Mouse (Mus musculus): ENCODE data around the gene 2410141K09Rik.
"Not testable (repeated sequence)": the region's sequence is repeated elsewhere in the genome, so short reads cannot be mapped to it uniquely, and the experiment has no call there.

2410141K09Rik gene

DNA sequence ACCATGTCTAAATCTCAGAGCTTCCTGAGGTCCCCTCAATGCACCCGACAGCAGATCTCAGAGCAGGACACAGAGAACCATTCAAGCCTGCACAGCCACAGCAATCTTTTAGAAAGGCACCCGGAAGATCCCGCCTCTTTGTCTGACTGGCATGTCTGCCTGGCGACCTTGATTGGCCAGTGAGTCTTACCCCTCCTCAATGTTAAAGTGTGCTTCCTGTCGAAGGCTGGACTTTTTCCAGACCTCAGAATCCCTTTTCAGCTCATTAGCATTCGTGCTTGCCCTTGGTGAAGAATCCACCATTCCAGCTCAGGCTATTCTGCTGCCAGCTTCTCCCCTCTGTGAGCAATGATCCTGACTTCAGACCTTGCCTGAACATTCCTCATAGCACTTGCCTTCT is at the start of gene 2410141K09Rik:
TSS of gene 2410141K09Rik (minus strand) at position 101 of the 400 bp plus-strand sequence.
- ATAC-seq (ENCODE audit: insufficient number of reproducible peaks, low FRiP score, low TSS enrichment): not testable (repeated sequence)

DNA sequence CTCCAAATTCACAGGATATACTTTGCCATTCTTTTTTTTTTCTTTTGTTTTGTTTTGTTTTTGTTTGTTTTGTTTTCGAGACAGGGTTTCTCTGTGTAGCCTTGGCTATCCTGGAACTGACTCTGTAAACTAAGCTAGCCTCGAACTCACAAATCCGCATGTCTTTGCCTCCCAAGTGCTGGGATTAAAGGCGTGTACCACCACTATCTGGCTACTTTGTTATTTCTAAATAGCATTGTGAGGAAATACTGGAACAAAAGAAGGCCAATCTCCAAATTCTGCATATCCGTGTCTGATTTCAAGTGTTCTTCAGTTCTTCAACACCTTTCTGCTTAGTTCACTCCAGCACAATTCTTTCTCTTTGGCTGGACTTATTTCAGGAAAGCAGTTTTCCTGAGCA is 14.1 kb downstream of the 2410141K09Rik start:
- not testable (repeated sequence) for ATAC-seq (ENCODE audit: insufficient number of reproducible peaks, low FRiP score, low TSS enrichment)

DNA sequence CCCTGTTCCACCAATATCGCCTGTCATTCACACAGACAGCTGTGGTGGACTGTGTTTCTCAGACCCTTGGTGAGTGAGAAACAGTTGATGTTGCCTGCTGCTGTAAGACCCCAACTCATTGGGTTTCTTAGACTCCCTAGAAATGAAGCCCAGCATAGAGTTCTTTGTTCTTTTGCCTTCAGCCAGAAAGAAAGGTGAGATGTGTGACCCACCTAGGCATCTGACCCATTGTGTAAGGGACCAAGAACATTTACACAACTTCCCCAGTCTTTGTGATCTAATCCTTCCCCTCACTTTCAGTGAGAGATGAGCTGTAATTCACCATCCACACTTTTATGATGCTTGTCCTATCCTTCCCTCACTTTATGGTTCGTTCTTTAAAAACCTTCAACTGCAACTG is 26.0 kb downstream of the 2410141K09Rik start:
- not testable (repeated sequence) for ATAC-seq (ENCODE audit: insufficient number of reproducible peaks, low FRiP score, low TSS enrichment)

Measured in cerebellum, adult (tissue).